Mouse (Mus musculus) spleen, adult 2 months (tissue): ENCODE results near the gene Cdh23. TPM values are rescaled to one million over a fixed set of nuclear protein-coding genes. Genes with fewer than 3 reads are reported as not detected.

ENCODE experiments used
- DNase-seq, 2 experiments: peaks; one replicate each; pipeline versions ENCODE4 v3.0.0 to v3.0.0-alpha.2; 2012 to 2021; ENCODE audit warnings: low spot score in 2 of 2, low read depth in 1 of 2
- H3K27ac ChIP-seq: fragments of 200-500 bp; 2 replicates; pipeline ENCODE4 v1.5.1; 2012; ENCODE audit warnings: low read length, inconsistent platforms; ENCODE audit not compliant: insufficient read depth
- H3K27me3 ChIP-seq: fragments of 200-500 bp; 2 replicates; pipeline ENCODE4 v1.6.1; 2012; ENCODE audit warnings: mild to moderate bottlenecking, moderate library complexity, low read length, inconsistent platforms; ENCODE audit not compliant: control insufficient read depth, insufficient read depth
- H3K36me3 ChIP-seq: fragments of 200-500 bp; 2 replicates; pipeline ENCODE4 v1.6.1; 2012; ENCODE audit warnings: mild to moderate bottlenecking, low read length, inconsistent platforms; ENCODE audit not compliant: control insufficient read depth, insufficient read depth
- H3K4me1 ChIP-seq: fragments of 200-500 bp; 2 replicates; pipeline ENCODE4 v1.6.1; 2011; ENCODE audit warnings: inconsistent platforms; ENCODE audit not compliant: control insufficient read depth, insufficient read depth, insufficient read length
- H3K4me3 ChIP-seq: fragments of 200-500 bp; 2 replicates; pipeline ENCODE4 v1.5.1; 2011; ENCODE audit warnings: mild to moderate bottlenecking, inconsistent platforms; ENCODE audit not compliant: insufficient read depth, insufficient read length; ENCODE audit errors: extremely low read depth
- CTCF ChIP-seq: fragments of 200-500 bp; IDR thresholded peaks from 2 replicates; pipeline ENCODE4 v1.5.1; 2011; ENCODE audit warnings: mild to moderate bottlenecking, inconsistent platforms; ENCODE audit not compliant: insufficient read depth, insufficient read length, insufficient replicate concordance; ENCODE audit errors: extremely low read depth
- POLR2A ChIP-seq: fragments of 200-500 bp; IDR thresholded peaks from 2 replicates; pipeline ENCODE4 v1.6.1; 2011; ENCODE audit warnings: low read depth, low read length, inconsistent platforms
- WGBS: fragments of 180-500 bp; shearing (Covaris S2); methylation state at CpG from one replicate; pipeline ENCODE4 v1.1.7; 2018; 5-methylcytosine and 5-hydroxymethylcytosine counted together
- polyA plus RNA-seq: library from polyadenylated mRNA; depleted of rRNA; stranded (reverse); fragments of >200 nt; gene quantifications from 2 replicates; pipeline ENCODE4 v1.2.3, GENCODE M21; 2012

Cdh23 gene
- polyA plus RNA-seq, 1 experiment = 2.7 TPM

DNA sequence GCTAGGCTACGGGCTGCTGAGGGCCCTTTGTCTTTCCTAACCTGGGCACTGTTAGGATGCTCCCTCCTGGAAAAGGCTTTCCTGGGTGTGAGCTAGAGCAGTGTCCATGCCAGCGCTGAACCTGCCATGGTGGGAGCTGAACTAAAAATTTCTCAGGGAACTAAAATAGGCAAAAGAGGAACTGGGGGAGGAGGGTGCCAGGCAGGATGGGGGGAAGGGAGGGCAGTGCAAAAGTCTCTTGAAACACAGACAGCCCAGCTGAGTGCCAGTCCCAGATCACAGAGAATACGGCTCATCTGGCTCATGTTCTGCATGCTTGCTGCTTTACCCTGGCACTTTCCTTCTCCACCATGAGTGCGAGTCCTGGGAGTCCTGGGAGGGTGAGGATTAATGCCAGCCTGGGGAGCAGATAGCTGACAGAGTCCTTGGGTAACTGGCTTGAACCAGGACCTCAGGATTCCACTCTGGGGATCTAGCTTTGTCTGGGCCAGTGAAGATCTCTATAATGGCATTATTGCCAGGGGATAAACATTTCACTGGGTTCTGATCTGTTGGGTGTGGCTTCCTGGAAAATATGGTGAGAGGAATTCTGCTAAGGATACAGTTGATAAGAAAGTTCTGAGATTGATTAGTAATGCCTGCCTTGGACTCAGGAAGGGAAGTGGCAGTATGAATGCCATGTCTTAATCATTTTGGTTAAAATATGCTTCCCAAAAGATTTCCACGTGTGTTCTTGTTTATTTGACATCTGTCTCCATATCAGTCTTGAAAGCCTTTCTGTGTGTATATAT is 324.5 kb downstream of the Cdh23 start:
- no peaks in the 10 kb centered on the region for H3K27me3 ChIP-seq
- peak in 1 of 2 experiments; percentile 63 for DNase-seq
- TF ChIP-seq CTCF (no peak), POLR2A (no peak)
- peaks cover 32% of the 10 kb centered on the region; the same call in 1 of the 2 replicates for H3K4me1 ChIP-seq
- 11% methylated on average over 5 of the region's 5 CpGs for WGBS
- 0 out of 2 replicates have a peak overlapping the region, but pooled peaks have one; percentile 3 for H3K4me3 ChIP-seq
- H3K27ac ChIP-seq = peak overlapping the region; percentile 92
- peaks cover 2% of the 10 kb centered on the region; the same call in 1 of the 2 replicates for H3K36me3 ChIP-seq

DNA sequence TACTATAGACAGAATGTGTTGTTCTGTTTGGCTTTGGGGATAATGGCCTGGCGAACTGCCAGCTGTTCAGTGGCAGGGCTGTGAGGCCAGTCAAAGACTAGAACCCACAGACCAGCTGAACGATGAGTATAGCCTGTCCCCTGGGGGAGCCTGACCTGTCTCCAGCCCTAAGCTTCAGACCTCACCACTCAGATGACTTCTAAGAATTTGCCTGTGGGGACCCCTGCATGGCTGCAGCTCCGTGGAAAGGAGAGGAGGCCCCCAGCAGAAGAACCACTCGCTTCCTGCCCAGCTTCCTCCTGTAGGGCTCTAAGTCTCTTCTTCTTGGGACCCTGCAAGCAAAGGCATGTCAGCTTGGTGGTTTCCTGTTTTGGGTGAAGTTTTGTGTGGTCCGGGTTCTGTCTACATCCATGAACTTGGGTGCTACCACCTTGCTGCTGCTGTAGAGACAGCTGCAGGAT is 325.7 kb downstream of the Cdh23 start:
- Histone ChIP-seq H3K27me3 (no peaks in the 10 kb centered on the region), H3K4me1 (peaks cover 32% of the 10 kb centered on the region; the same call in 1 of the 2 replicates), H3K27ac (peak overlapping the region; percentile 92), H3K4me3 (no peak overlapping the region), H3K36me3 (peaks cover 2% of the 10 kb centered on the region; the same call in 1 of the 2 replicates)
- TF ChIP-seq POLR2A = no peak
- no peak for TF ChIP-seq CTCF
- WGBS = 5% methylated on average over 5 of the region's 5 CpGs
- peak in 1 of 2 experiments; percentile 69 for DNase-seq

DNA sequence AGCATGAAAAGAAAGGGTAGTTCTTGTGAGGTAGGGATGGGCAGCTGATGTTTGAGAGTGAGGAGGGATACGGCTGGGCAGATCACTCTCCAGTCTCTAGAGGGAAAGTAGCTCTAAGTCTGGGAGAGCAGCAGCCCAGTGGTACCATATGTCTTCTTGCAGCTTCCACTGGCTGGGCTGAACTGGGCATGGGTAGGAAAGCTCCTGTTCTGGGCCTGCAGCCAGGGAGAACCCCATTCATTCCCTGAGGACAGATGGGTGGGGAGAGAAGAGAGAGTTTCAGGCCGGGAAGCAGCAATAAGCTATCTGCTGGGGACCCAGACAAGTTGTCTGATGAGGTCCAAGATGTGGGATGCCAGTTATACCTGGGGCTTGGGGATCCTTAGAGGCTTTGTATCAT is 326.2 kb downstream of the Cdh23 start:
- Histone ChIP-seq H3K36me3 (peaks cover 2% of the 10 kb centered on the region; the same call in 1 of the 2 replicates), H3K4me1 (peaks cover 32% of the 10 kb centered on the region; the same call in 1 of the 2 replicates), H3K27me3 (no peaks in the 10 kb centered on the region), H3K27ac (peak overlapping the region; percentile 92), H3K4me3 (no peak overlapping the region)
- TF ChIP-seq POLR2A = no peak
- no peak for TF ChIP-seq CTCF
- no peak for DNase-seq
- 75% methylated on average over 2 of the region's 2 CpGs for WGBS

DNA sequence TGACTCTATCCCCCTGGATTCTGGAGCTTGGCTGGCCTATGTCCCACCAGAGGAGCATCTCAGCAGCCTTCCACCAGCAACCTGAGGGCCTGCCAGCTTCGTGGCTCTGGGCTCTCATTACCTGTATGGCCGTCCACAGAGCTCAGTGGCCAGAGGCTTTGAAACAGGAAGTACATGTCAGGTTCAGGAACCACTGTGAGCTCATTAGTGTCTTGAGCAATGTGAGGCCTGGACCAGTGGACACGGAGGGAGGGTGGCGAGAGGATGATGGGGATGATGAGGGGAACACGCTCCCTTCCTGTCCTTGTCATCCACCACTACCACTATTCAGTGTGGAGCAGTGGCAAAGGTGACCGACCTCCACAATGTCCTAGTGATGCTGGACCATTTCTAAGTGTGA is 326.9 kb downstream of the Cdh23 start:
- no peak for DNase-seq
- no peaks in the 10 kb centered on the region for H3K27me3 ChIP-seq
- peak overlapping the region; percentile 12; the same call in 1 of the 2 replicates for H3K27ac ChIP-seq
- WGBS = 70% methylated on average over 6 of the region's 6 CpGs
- peaks cover 2% of the 10 kb centered on the region for H3K36me3 ChIP-seq
- no peak overlapping the region for H3K4me3 ChIP-seq
- H3K4me1 ChIP-seq = peaks cover 32% of the 10 kb centered on the region; the same call in 1 of the 2 replicates
- TF ChIP-seq CTCF (no peak), POLR2A (no peak)

DNA sequence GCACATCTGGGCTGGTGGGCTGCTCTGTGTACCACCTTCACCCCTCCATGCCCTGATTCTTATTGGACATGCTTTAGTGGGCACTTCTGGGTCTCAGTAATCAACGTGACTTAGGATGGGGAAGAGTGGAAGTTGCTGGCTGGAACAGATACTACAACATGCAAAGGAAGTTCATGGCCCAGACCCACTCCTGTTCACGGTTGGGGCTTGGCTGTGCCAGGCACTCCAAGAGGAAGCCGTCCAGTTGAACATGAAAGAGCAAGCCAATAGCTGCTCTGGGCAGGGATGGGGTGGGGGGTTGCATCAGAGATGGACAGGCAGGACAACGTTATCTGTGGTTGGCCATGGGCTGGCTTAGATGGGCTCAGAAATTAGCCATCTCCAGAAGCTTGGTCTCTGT is 328.4 kb downstream of the Cdh23 start:
- peak overlapping the region; percentile 60 for H3K27ac ChIP-seq
- H3K36me3 ChIP-seq = peaks cover 4% of the 10 kb centered on the region
- DNase-seq = no peak
- no peak for TF ChIP-seq POLR2A
- no peak for TF ChIP-seq CTCF
- H3K4me3 ChIP-seq = no peak overlapping the region
- 50% methylated on average over 4 of the region's 4 CpGs for WGBS
- peaks cover 27% of the 10 kb centered on the region; the same call in 1 of the 2 replicates for H3K4me1 ChIP-seq
- no peaks in the 10 kb centered on the region for H3K27me3 ChIP-seq

DNA sequence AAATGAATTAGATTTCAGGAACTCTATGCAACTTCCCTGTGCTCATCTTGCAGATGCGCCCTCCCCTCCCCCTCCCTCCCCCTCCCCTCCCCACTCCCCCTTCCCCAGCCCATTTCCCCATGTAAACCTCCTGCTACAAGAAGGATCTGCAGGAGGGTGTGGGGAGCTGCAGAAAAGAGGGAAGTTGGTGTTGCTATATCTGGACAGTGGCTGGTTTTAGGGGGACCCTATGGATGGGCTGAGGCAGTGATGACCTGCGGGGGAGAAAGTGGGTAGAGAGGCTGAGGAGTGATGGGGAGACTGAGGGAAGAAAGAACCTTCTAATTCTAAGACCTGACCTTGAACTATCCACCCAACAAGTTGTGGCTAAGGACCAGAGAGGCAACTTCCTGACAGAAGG is 329.1 kb downstream of the Cdh23 start:
- Histone ChIP-seq H3K27ac (peak overlapping the region; percentile 60), H3K4me1 (peaks cover 26% of the 10 kb centered on the region; the same call in 1 of the 2 replicates), H3K27me3 (no peaks in the 10 kb centered on the region), H3K36me3 (peaks cover 4% of the 10 kb centered on the region), H3K4me3 (no peak overlapping the region)
- DNase-seq = no peak
- TF ChIP-seq CTCF (no peak), POLR2A (no peak)
- 30% methylated on average over 1 of the region's 2 CpGs for WGBS

- TF ChIP-seq POLR2A (no peak), CTCF (no peak)
- 87% methylated on average over 6 of the region's 6 CpGs for WGBS
Observed at GRCm38 (mm10) chr10:60363426-60363825, 332.9 kb downstream of the Cdh23 start.

More at GRCm38 (mm10) chr10:60363426-60363825, 332.9 kb downstream of the Cdh23 start:
- H3K4me3 ChIP-seq = no peak overlapping the region
- H3K36me3 ChIP-seq = peaks cover 18% of the 10 kb centered on the region
- no peak for DNase-seq
- no peak overlapping the region for H3K27ac ChIP-seq
- H3K4me1 ChIP-seq = peaks cover 4% of the 10 kb centered on the region; the same call in 1 of the 2 replicates
- H3K27me3 ChIP-seq = no peaks in the 10 kb centered on the region
